Mouse (Mus musculus): ENCODE data around the gene Stac. TPM values are rescaled to one million over a fixed set of nuclear protein-coding genes. Genes with fewer than 3 reads are reported as not detected.

The Stac gene
- polyA plus RNA-seq, 1 experiment from 2014 or later, result 0.14 TPM

- Histone ChIP-seq H3K4me2 (replicated peaks; ENCODE audit: low read depth, low read length) (no peak overlapping the region), H3K27ac (ENCODE audit: low read depth, low read length) (no peak overlapping the region), H3K9ac (ENCODE audit: low read depth, low read length) (no peak overlapping the region), H3K4me1 (replicated peaks; ENCODE audit: control insufficient read depth, insufficient read depth, low read length) (no peaks in the 10 kb centered on the region), H3K9me3 (ENCODE audit: control insufficient read depth, low read length) (no peaks in the 10 kb centered on the region), H3K36me3 (ENCODE audit: control insufficient read depth, insufficient read depth, low read length) (no peaks in the 10 kb centered on the region), H3K4me3 (ENCODE audit: low read depth, low read length) (no peak overlapping the region), H3K27me3 (ENCODE audit: control insufficient read depth, insufficient read depth, low read length) (no peaks in the 10 kb centered on the region)
- no peak for DNase-seq (ENCODE audit: low spot score)
- no peak for ATAC-seq (ENCODE audit: low FRiP score)
- 70% methylated on average over 2 of the region's 2 CpGs for WGBS
Measured at GRCm38 (mm10) chr9:111637641-111638040, 52.5 kb downstream of the Stac start.

DNA sequence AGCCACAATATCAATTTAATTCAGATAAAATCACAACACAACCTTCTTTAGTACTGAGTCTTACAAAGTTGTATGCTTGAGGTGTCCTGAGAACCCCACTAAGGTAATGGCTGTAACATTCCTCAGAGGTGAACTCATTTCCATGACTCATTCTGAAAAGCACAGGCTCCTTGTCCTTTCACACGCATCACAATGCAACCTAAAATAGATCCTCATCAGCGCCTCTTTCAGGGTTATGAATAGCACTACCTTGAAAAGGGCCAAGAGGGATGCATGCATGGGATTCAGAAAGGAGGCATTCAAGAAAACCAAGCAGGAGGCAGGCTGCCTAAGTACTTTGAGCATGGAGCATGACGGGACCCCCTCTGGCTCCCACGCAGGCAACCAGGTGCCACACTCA, 57.3 kb downstream of the Stac start:
- DNase-seq (ENCODE audit: low spot score) (no peak), ATAC-seq (ENCODE audit: low FRiP score) (no peak)
- 67% methylated on average over 4 of the region's 4 CpGs for WGBS
- H3K4me1 ChIP-seq (replicated peaks; ENCODE audit: control insufficient read depth, insufficient read depth, low read length), result no peaks in the 10 kb centered on the region
- H3K27ac ChIP-seq (ENCODE audit: low read depth, low read length), result no peak overlapping the region
- no peak overlapping the region for H3K9ac ChIP-seq (ENCODE audit: low read depth, low read length)
- H3K4me2 ChIP-seq (replicated peaks; ENCODE audit: low read depth, low read length), result no peak overlapping the region
- no peaks in the 10 kb centered on the region for H3K36me3 ChIP-seq (ENCODE audit: control insufficient read depth, insufficient read depth, low read length)
- H3K4me3 ChIP-seq (ENCODE audit: low read depth, low read length), result no peak overlapping the region
- no peaks in the 10 kb centered on the region for H3K27me3 ChIP-seq (ENCODE audit: control insufficient read depth, insufficient read depth, low read length)
- H3K9me3 ChIP-seq (ENCODE audit: control insufficient read depth, low read length), result no peaks in the 10 kb centered on the region

GRCm38 (mm10) chr9:111621191-111621590, 69.0 kb downstream of the Stac start:
- whole genome bisulfite sequencing, result 87% methylated on average over 2 of the region's 2 CpGs
- Histone ChIP-seq H3K27me3 (ENCODE audit: control insufficient read depth, insufficient read depth, low read length) (no peaks in the 10 kb centered on the region), H3K36me3 (ENCODE audit: control insufficient read depth, insufficient read depth, low read length) (no peaks in the 10 kb centered on the region), H3K4me2 (replicated peaks; ENCODE audit: low read depth, low read length) (no peak overlapping the region), H3K4me3 (ENCODE audit: low read depth, low read length) (no peak overlapping the region), H3K4me1 (replicated peaks; ENCODE audit: control insufficient read depth, insufficient read depth, low read length) (no peaks in the 10 kb centered on the region), H3K9me3 (ENCODE audit: control insufficient read depth, low read length) (no peaks in the 10 kb centered on the region), H3K27ac (ENCODE audit: low read depth, low read length) (no peak overlapping the region), H3K9ac (ENCODE audit: low read depth, low read length) (no peak overlapping the region)
- ATAC-seq (ENCODE audit: low FRiP score) (no peak), DNase-seq (ENCODE audit: low spot score) (no peak)

DNA sequence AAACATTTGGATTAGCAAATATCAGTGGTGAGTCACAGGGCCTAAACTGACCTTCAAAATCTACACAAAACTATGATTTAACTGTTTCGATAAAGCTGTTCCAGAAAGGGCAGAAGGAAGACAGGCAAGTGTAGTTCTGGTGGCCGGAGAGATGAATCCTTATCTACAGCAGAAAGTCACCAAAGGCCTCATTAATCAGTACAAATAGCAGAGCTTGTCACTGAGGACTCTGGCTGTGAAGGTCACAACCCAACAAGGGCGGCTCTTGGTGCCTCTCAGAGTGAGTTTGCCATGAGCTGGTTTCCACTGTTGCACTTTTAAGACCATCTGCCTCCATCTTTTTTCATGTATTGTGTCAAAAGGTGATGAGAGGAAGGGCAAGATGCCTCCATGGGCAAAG, 78.8 kb downstream of the Stac start:
- Histone ChIP-seq H3K36me3 (ENCODE audit: control insufficient read depth, insufficient read depth, low read length) (no peaks in the 10 kb centered on the region), H3K4me3 (ENCODE audit: low read depth, low read length) (no peak overlapping the region), H3K27me3 (ENCODE audit: control insufficient read depth, insufficient read depth, low read length) (no peaks in the 10 kb centered on the region), H3K4me2 (replicated peaks; ENCODE audit: low read depth, low read length) (no peak overlapping the region), H3K4me1 (replicated peaks; ENCODE audit: control insufficient read depth, insufficient read depth, low read length) (no peaks in the 10 kb centered on the region), H3K9ac (ENCODE audit: low read depth, low read length) (no peak overlapping the region), H3K27ac (ENCODE audit: low read depth, low read length) (no peak overlapping the region), H3K9me3 (ENCODE audit: control insufficient read depth, low read length) (no peaks in the 10 kb centered on the region)
- ATAC-seq (ENCODE audit: low FRiP score) (no peak), DNase-seq (ENCODE audit: low spot score) (no peak)
- WGBS, result 78% methylated on average over 3 of the region's 3 CpGs

GRCm38 (mm10) chr9:111608762-111609161, 81.4 kb downstream of the Stac start:
- Histone ChIP-seq H3K4me2 (replicated peaks; ENCODE audit: low read depth, low read length) (no peak overlapping the region), H3K27me3 (ENCODE audit: control insufficient read depth, insufficient read depth, low read length) (no peaks in the 10 kb centered on the region), H3K27ac (ENCODE audit: low read depth, low read length) (no peak overlapping the region), H3K4me1 (replicated peaks; ENCODE audit: control insufficient read depth, insufficient read depth, low read length) (no peaks in the 10 kb centered on the region), H3K4me3 (ENCODE audit: low read depth, low read length) (no peak overlapping the region), H3K9ac (ENCODE audit: low read depth, low read length) (no peak overlapping the region), H3K36me3 (ENCODE audit: control insufficient read depth, insufficient read depth, low read length) (no peaks in the 10 kb centered on the region), H3K9me3 (ENCODE audit: control insufficient read depth, low read length) (no peaks in the 10 kb centered on the region)
- DNase-seq (ENCODE audit: low spot score) (no peak), ATAC-seq (ENCODE audit: low FRiP score) (no peak)
- 77% methylated on average over 6 of the region's 6 CpGs for WGBS

DNA sequence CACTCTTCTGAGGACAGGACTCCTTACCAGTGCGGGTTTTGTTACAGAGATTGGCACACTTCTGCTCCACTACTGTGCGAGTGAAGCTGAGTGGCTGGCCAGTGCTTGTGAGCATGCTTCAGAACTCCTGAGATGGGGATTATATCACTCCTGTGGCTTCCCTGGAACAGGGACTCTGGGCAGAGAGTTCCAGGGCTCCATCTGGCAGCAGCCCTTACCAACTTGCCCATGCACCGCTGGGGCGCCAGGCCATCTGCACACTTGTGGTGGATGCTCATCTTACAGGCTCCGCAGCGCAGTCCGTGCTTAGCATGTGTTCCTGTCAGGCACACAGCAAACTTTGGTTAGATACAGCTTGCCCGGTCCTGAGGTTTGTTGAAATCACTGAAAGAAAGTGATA, 83.5 kb downstream of the Stac start:
- 90% methylated on average over 8 of the region's 8 CpGs for WGBS
- Histone ChIP-seq H3K4me1 (replicated peaks; ENCODE audit: control insufficient read depth, insufficient read depth, low read length) (no peaks in the 10 kb centered on the region), H3K9me3 (ENCODE audit: control insufficient read depth, low read length) (no peaks in the 10 kb centered on the region), H3K4me2 (replicated peaks; ENCODE audit: low read depth, low read length) (no peak overlapping the region), H3K27ac (ENCODE audit: low read depth, low read length) (no peak overlapping the region), H3K27me3 (ENCODE audit: control insufficient read depth, insufficient read depth, low read length) (no peaks in the 10 kb centered on the region), H3K9ac (ENCODE audit: low read depth, low read length) (no peak overlapping the region), H3K36me3 (ENCODE audit: control insufficient read depth, insufficient read depth, low read length) (no peaks in the 10 kb centered on the region), H3K4me3 (ENCODE audit: low read depth, low read length) (no peak overlapping the region)
- ATAC-seq (ENCODE audit: low FRiP score) (no peak), DNase-seq (ENCODE audit: low spot score) (no peak)

DNA sequence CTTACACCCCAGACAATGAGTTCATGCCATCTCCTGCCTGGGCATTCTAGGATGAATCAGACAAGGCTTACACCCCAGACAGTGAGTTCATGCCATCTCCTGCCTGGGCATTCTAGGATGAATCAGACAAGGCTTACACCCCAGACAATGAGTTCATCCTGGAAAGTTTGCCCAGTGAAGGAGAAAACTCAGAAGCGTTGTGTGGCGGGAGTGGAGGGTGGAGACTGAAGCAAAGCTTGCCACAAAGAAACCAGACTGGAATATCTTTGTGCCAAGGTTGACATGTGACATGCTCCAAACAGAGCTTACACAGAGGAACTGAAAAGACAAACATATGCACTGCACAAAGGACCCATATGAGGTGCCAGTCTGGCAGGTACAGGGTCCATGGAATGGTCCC, 102.6 kb downstream of the Stac start:
- H3K4me3 ChIP-seq (ENCODE audit: low read depth, low read length), result no peak overlapping the region
- H3K4me1 ChIP-seq (replicated peaks; ENCODE audit: control insufficient read depth, insufficient read depth, low read length), result no peaks in the 10 kb centered on the region
- DNase-seq (ENCODE audit: low spot score) (no peak), ATAC-seq (ENCODE audit: low FRiP score) (no peak)
- H3K27ac ChIP-seq (ENCODE audit: low read depth, low read length), result no peak overlapping the region
- H3K27me3 ChIP-seq (ENCODE audit: control insufficient read depth, insufficient read depth, low read length), result no peaks in the 10 kb centered on the region
- H3K9me3 ChIP-seq (ENCODE audit: control insufficient read depth, low read length), result no peaks in the 10 kb centered on the region
- no peak overlapping the region for H3K4me2 ChIP-seq (replicated peaks; ENCODE audit: low read depth, low read length)
- 92% methylated on average over 2 of the region's 2 CpGs for WGBS
- H3K36me3 ChIP-seq (ENCODE audit: control insufficient read depth, insufficient read depth, low read length), result no peaks in the 10 kb centered on the region
- H3K9ac ChIP-seq (ENCODE audit: low read depth, low read length), result no peak overlapping the region

GRCm38 (mm10) chr9:111578784-111579183, 111.4 kb downstream of the Stac start:
- no peaks in the 10 kb centered on the region for H3K4me1 ChIP-seq (replicated peaks; ENCODE audit: control insufficient read depth, insufficient read depth, low read length)
- ATAC-seq (ENCODE audit: low FRiP score) (no peak), DNase-seq (ENCODE audit: low spot score) (no peak)
- no peaks in the 10 kb centered on the region for H3K9me3 ChIP-seq (ENCODE audit: control insufficient read depth, low read length)
- H3K4me2 ChIP-seq (replicated peaks; ENCODE audit: low read depth, low read length), result no peak overlapping the region
- H3K36me3 ChIP-seq (ENCODE audit: control insufficient read depth, insufficient read depth, low read length), result no peaks in the 10 kb centered on the region
- H3K27ac ChIP-seq (ENCODE audit: low read depth, low read length), result no peak overlapping the region
- H3K9ac ChIP-seq (ENCODE audit: low read depth, low read length), result no peak overlapping the region
- 78% methylated on average over 9 of the region's 9 CpGs for WGBS
- no peak overlapping the region for H3K4me3 ChIP-seq (ENCODE audit: low read depth, low read length)
- H3K27me3 ChIP-seq (ENCODE audit: control insufficient read depth, insufficient read depth, low read length), result no peaks in the 10 kb centered on the region

GRCm38 (mm10) chr9:111577453-111577852, 112.7 kb downstream of the Stac start:
- DNase-seq (ENCODE audit: low spot score) (no peak), ATAC-seq (ENCODE audit: low FRiP score) (no peak)
- H3K9me3 ChIP-seq (ENCODE audit: control insufficient read depth, low read length), result no peaks in the 10 kb centered on the region
- H3K36me3 ChIP-seq (ENCODE audit: control insufficient read depth, insufficient read depth, low read length), result no peaks in the 10 kb centered on the region
- no peak overlapping the region for H3K9ac ChIP-seq (ENCODE audit: low read depth, low read length)
- no peak overlapping the region for H3K4me3 ChIP-seq (ENCODE audit: low read depth, low read length)
- H3K4me2 ChIP-seq (replicated peaks; ENCODE audit: low read depth, low read length), result no peak overlapping the region
- no peak overlapping the region for H3K27ac ChIP-seq (ENCODE audit: low read depth, low read length)
- H3K27me3 ChIP-seq (ENCODE audit: control insufficient read depth, insufficient read depth, low read length), result no peaks in the 10 kb centered on the region
- WGBS, result 80% methylated on average over 6 of the region's 6 CpGs
- H3K4me1 ChIP-seq (replicated peaks; ENCODE audit: control insufficient read depth, insufficient read depth, low read length), result no peaks in the 10 kb centered on the region
